ENCODE assay signal across 16 mouse cellular contexts in genomic region chr11:58029869-58030268, GRCm38 (mm10). TPM values are rescaled to one million over a fixed set of nuclear protein-coding genes. Genes with fewer than 3 reads are reported as not detected.
DNase-seq lines count a peak whose midpoint lies in the region; ATAC-seq and TF ChIP-seq lines count a peak whose summit lies in the region.
"Had no signal": no experiment of that assay in that cellular context is flagged by ENCODE, and none has a peak within 500 bp of the region (broad histone marks: within the 10 kb centered on the region; RNA-seq: fewer than 3 reads in every experiment).

No protein-coding gene starts in this region.

- no peak for ATAC-seq in liver, embryonic 13.5 days (ENCODE audit: low read depth)
- ATAC-seq in liver, postnatal 0 days = no peak
- peak; percentile 58 for ATAC-seq in granulocyte monocyte progenitor cell, adult 5-6 weeks (replicated peaks; ENCODE audit: poor library complexity, severe bottlenecking)
- peak; percentile 45 for ATAC-seq in megakaryocyte progenitor cell, adult 5-6 weeks (replicated peaks; ENCODE audit: poor library complexity)
- ATAC-seq: forebrain, embryonic 15.5 days had no signal

- peaks cover 6% of the 10 kb centered on the region for H3K36me3 ChIP-seq in liver, embryonic 13.5 days
- no peaks in the 10 kb centered on the region for H3K36me3 ChIP-seq in liver, postnatal 0 days (replicated peaks; ENCODE audit: insufficient read depth, low read length)
- H3K36me3 ChIP-seq: embryonic facial prominence, embryonic 12.5 days; forebrain, embryonic 15.5 days; heart, embryonic 13.5 days; hindbrain, embryonic 12.5 days had no signal

- peak overlapping the region; percentile 19; the same call in 1 of the 2 replicates for H3K4me2 ChIP-seq in liver, embryonic 13.5 days
- no peak overlapping the region for H3K4me2 ChIP-seq in liver, postnatal 0 days (ENCODE audit: low read depth, low read length)
- H3K4me2 ChIP-seq: embryonic facial prominence, embryonic 12.5 days; forebrain, embryonic 15.5 days; heart, embryonic 13.5 days; hindbrain, embryonic 12.5 days had no signal

- no peak for DNase-seq in liver, embryonic 13.5 days
- no peak for DNase-seq in liver, postnatal 0 days
- DNase-seq in layer of hippocampus, adult 18-20 months (ENCODE audit: low spot score in 2 of 2) = no peak
- DNase-seq in urinary bladder, postnatal 4 days (ENCODE audit: low spot score in 2 of 2) = no peak
- DNase-seq: adrenal gland, postnatal 10 days; cerebellum, adult 11 months; cerebellum, adult 8-10 months; cerebellum, postnatal 14 days; gastrocnemius, postnatal 14 days; heart, postnatal 36 days had no signal

- no peaks in the 10 kb centered on the region for H3K27me3 ChIP-seq in liver, embryonic 13.5 days
- no peaks in the 10 kb centered on the region for H3K27me3 ChIP-seq in liver, postnatal 0 days (ENCODE audit: insufficient read depth, low read length)
- H3K27me3 ChIP-seq: embryonic facial prominence, embryonic 12.5 days; forebrain, embryonic 15.5 days; heart, embryonic 13.5 days; hindbrain, embryonic 12.5 days had no signal

- H3K27ac ChIP-seq in liver, embryonic 13.5 days = peak overlapping the region; percentile 31; the same call in 1 of the 2 replicates
- no peak overlapping the region for H3K27ac ChIP-seq in liver, postnatal 0 days (ENCODE audit: low read depth)
- H3K27ac ChIP-seq: embryonic facial prominence, embryonic 12.5 days; forebrain, embryonic 15.5 days; heart, embryonic 13.5 days; hindbrain, embryonic 12.5 days had no signal

- H3K4me3 ChIP-seq in liver, embryonic 13.5 days (replicated peaks) = no peak overlapping the region
- H3K4me3 ChIP-seq in liver, postnatal 0 days (ENCODE audit: low read depth, low read length) = no peak overlapping the region
- H3K4me3 ChIP-seq: embryonic facial prominence, embryonic 12.5 days; forebrain, embryonic 15.5 days; heart, embryonic 13.5 days; hindbrain, embryonic 12.5 days had no signal

- no peak overlapping the region for H3K9ac ChIP-seq in liver, embryonic 13.5 days
- no peak overlapping the region for H3K9ac ChIP-seq in liver, postnatal 0 days (replicated peaks)
- H3K9ac ChIP-seq: embryonic facial prominence, embryonic 12.5 days; forebrain, embryonic 15.5 days; hindbrain, embryonic 12.5 days had no signal

- TF ChIP-seq CTCF in liver, postnatal 0 days (IDR thresholded peaks at IDR 0.05; ENCODE audit: low read depth) = no peak

- H3K9me3 ChIP-seq in liver, embryonic 13.5 days (replicated peaks) = no peaks in the 10 kb centered on the region
- H3K9me3 ChIP-seq in liver, postnatal 0 days (ENCODE audit: low read length) = no peaks in the 10 kb centered on the region
- H3K9me3 ChIP-seq: embryonic facial prominence, embryonic 12.5 days; forebrain, embryonic 15.5 days; heart, embryonic 13.5 days; hindbrain, embryonic 12.5 days had no signal

- TF ChIP-seq EP300 in liver, postnatal 0 days (IDR thresholded peaks at IDR 0.05; ENCODE audit: low read depth) = no peak

- peaks cover 96% of the 10 kb centered on the region for H3K4me1 ChIP-seq in liver, embryonic 13.5 days (replicated peaks)
- H3K4me1 ChIP-seq in liver, postnatal 0 days (ENCODE audit: insufficient read depth) = peaks cover 79% of the 10 kb centered on the region
- H3K4me1 ChIP-seq: forebrain, embryonic 15.5 days had no signal

- 36% methylated on average over 2 of the region's 2 CpGs for WGBS in liver, embryonic 13.5 days (ENCODE audit: insufficient replicate concordance)
- WGBS in liver, postnatal 0 days (ENCODE audit: insufficient replicate concordance) = 39% methylated on average over 2 of the region's 2 CpGs

RNA-seq across cellular contexts. Expression of gene Larp1, which starts 21.0 kb away (rescaled TPM):
- polyA plus RNA-seq in liver, embryonic 13.5 days (2015; fragmentation: Nextera tagmentation; extraction: Ambion mirVana) = 19.9 and 21.6 TPM in 2 replicates
- 10.8 and 11.0 TPM in 2 replicates for polyA plus RNA-seq in liver, postnatal 0 days (2015; fragmentation: Nextera tagmentation; extraction: Ambion mirVana)
- total RNA-seq in granulocyte monocyte progenitor cell, adult 5-6 weeks (2014; fragmentation: Nextera tagmentation) = 140 and 152 TPM in 2 replicates
- total RNA-seq in granulocyte monocyte progenitor cell, adult 5-6 weeks (2017) = 57.4 and 70.4 TPM in 2 replicates
- 134 and 142 TPM in 2 replicates for total RNA-seq in megakaryocyte progenitor cell, adult 5-6 weeks (2015)
- total RNA-seq in megakaryocyte progenitor cell, adult 5-6 weeks (2017) = 52.9 and 67.5 TPM in 2 replicates
- 10 to 100 TPM; 89.7 to 90.3 TPM for total RNA-seq in layer of hippocampus, adult 18-20 months (2021)

Comparison
In these comparisons a context has a peak if more than half of its experiments do, and no peak if none do; other contexts are left out.
1. ATAC-seq: peak in granulocyte monocyte progenitor cell, adult 5-6 weeks (single experiment) and megakaryocyte progenitor cell, adult 5-6 weeks (single experiment); none in liver, embryonic 13.5 days (single experiment) and liver, postnatal 0 days (single experiment).